Comparison of ENCODE assay signal across 8 mouse cellular contexts in the genomic region with DNA sequence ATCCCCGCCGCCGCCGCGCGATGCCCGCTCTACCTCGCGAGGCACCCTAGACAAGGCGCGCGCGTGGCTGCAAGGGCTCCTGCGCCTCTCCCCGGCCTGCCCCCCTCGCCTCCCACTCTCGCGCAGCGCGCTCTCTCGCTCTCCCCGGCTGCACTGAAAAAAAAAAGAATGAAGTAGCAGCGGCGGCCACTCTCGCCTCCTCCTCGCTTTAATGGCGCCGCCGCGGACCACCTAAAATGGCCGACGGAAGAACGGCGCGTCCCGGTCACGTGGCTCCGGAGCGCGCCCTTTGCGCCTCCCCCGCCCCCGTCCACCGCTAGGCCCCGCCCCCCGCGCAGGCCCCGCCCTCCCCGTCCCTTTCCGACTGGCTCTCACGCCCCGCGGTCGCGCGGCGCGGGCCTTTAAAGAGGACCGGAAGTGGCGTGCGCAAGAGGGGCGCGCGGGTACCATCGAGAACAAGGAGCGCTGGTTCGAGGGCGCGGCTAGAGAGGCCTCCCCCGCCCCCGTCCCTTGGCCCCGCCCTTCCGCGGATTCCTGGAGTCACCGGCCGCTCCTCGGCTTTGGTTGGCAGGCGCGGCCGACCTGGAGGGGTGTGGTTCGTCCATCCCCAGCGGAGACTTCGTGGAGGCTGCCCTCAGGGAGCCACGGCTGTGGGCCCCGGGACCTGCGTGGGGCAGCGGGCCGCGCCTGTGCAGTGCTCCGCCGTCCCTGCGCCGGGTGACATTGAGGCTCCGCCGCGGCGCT. TPM values are rescaled to one million over a fixed set of nuclear protein-coding genes. Genes with fewer than 3 reads are reported as not detected.
DNase-seq lines count a peak whose midpoint lies in the region; ATAC-seq and TF ChIP-seq lines count a peak whose summit lies in the region.

A gene (minus strand): TSS at position 240 of the 744 bp plus-strand sequence.
A gene (plus strand): TSS at position 363 of the 744 bp plus-strand sequence.

- in situ Hi-C loops in Patski (cut with MboI; ENCODE audit: low pct_unique_long_range_greater_than_20kb), result loop anchor here (10.0 kb wide), 1 partner anchor 56 kb away; a partner anchor contains a TSS

- no peaks in the 10 kb centered on the region for H3K27me3 ChIP-seq in Patski
- H3K27me3 ChIP-seq in hindbrain, embryonic 12.5 days, result no peaks in the 10 kb centered on the region

- no peak for TF ChIP-seq CTCF in Patski (IDR thresholded peaks at IDR 0.05)

- under 1% methylated on average over 81 of the region's 97 CpGs for WGBS in hindbrain, embryonic 12.5 days

- peak; percentile 77 for DNase-seq in Patski (ENCODE audit: low read depth, low spot score)
- peak; percentile 97 to 98 for DNase-seq in cerebellum, postnatal 10 days
- DNase-seq in frontal cortex, postnatal 10 days (ENCODE audit: low spot score in 2 of 2), result peak; percentile 92 to 93
- peak; percentile 88 to 93 for DNase-seq in layer of hippocampus, postnatal 14 days (ENCODE audit: low spot score in 2 of 2)
- DNase-seq in lung, postnatal 10 days, result peak; percentile 96
- peak; percentile 80 for DNase-seq in ovary, postnatal 14 days (ENCODE audit: low spot score)
- DNase-seq in thymus, postnatal 10 days (ENCODE audit: low spot score in 2 of 2), result peak; percentile 84 to 86

- peaks cover 25% of the 10 kb centered on the region for H3K4me1 ChIP-seq in hindbrain, embryonic 12.5 days

- peak within 1 kb of the TSS; percentile 98 for H3K9ac ChIP-seq in hindbrain, embryonic 12.5 days

- CTCF ChIA-PET in Patski (lab: Charles Lee), result interaction anchor here (1.0 kb wide), 1 partner anchor 42 kb away, joined by 5 read pairs; no protein-coding TSS in a partner anchor

- H3K9me3 ChIP-seq in hindbrain, embryonic 12.5 days (replicated peaks), result no peaks in the 10 kb centered on the region

- peak; percentile 92 for ATAC-seq in Patski
- ATAC-seq in hindbrain, embryonic 12.5 days (ENCODE audit: low FRiP score), result peak; percentile 98

- 0 out of 2 replicates have a peak, but pooled peaks cover 3% of the 10 kb centered on the region for H3K36me3 ChIP-seq in hindbrain, embryonic 12.5 days

- H3K4me2 ChIP-seq in hindbrain, embryonic 12.5 days (replicated peaks), result peak within 1 kb of the TSS; percentile 83

- POLR2A ChIA-PET in Patski (lab: Charles Lee), result interaction anchor here (1.1 kb wide), 1 partner anchor 62 kb away, joined by 4 read pairs; a partner anchor contains a TSS

- peak within 1 kb of the TSS; percentile 91 for H3K4me3 ChIP-seq in hindbrain, embryonic 12.5 days

- H3K27ac ChIP-seq in hindbrain, embryonic 12.5 days, result peak within 1 kb of the TSS; percentile 99

RNA-seq across cellular contexts. Expression of the first gene that starts in this region (rescaled TPM):
- 325 TPM for polyA plus RNA-seq in Patski (2021)
- 445 and 497 TPM in 2 replicates for polyA plus RNA-seq in hindbrain, embryonic 12.5 days (2016; fragmentation: Nextera tagmentation; extraction: Ambion mirVana)
- total RNA-seq in layer of hippocampus, postnatal 14 days (2021), result 100 to 1,000 TPM; 215 to 229 TPM

RNA-seq across cellular contexts. Expression of the second gene that starts in this region (rescaled TPM):
- polyA plus RNA-seq in Patski (2021), result 1.6 TPM
- polyA plus RNA-seq in hindbrain, embryonic 12.5 days (2016; fragmentation: Nextera tagmentation; extraction: Ambion mirVana), result 2.0 and 2.7 TPM in 2 replicates
- total RNA-seq in layer of hippocampus, postnatal 14 days (2021), result 1 to 10 TPM; 1.6 to 4.2 TPM

Comparison
In these comparisons a context has a peak if more than half of its experiments do, and no peak if none do; other contexts are left out.
1. Peak in every context shown above with its lines: DNase-seq, ATAC-seq, H3K4me3 ChIP-seq and H3K27ac ChIP-seq.